Mouse (Mus musculus): ENCODE data around the gene Kmt2d. TPM values are rescaled to one million over a fixed set of nuclear protein-coding genes. Genes with fewer than 3 reads are reported as not detected.
A peak's percentile ranks its signal among the peaks of the same experiment; 100 is the strongest.

Kmt2d gene
- polyA plus RNA-seq, 1 experiment from 2014 or later = 3.6 TPM

GRCm38 (mm10) chr15:98861701-98862410 lies 9.1 kb downstream of the Kmt2d start:
- TF ChIP-seq EP300 (IDR thresholded peaks at IDR 0.05; ENCODE audit: low read depth) (no peak), CTCF (IDR thresholded peaks at IDR 0.05; ENCODE audit: low read depth) (no peak)
- peaks cover 97% of the 10 kb centered on the region for H3K36me3 ChIP-seq (replicated peaks; ENCODE audit: insufficient read depth, low read length)
- DNase-seq (no peak), ATAC-seq (no peak)
- no peaks in the 10 kb centered on the region for H3K9me3 ChIP-seq (ENCODE audit: low read length)
- no peak overlapping the region for H3K9ac ChIP-seq (replicated peaks)
- peaks cover under 1% of the 10 kb centered on the region for H3K4me1 ChIP-seq (ENCODE audit: insufficient read depth)
- H3K4me3 ChIP-seq (ENCODE audit: low read depth, low read length) = no peak overlapping the region
- H3K4me2 ChIP-seq (ENCODE audit: low read depth, low read length) = no peak overlapping the region
- H3K27me3 ChIP-seq (ENCODE audit: insufficient read depth, low read length) = no peaks in the 10 kb centered on the region
- H3K27ac ChIP-seq (ENCODE audit: low read depth) = no peak overlapping the region
- 83% methylated on average over 21 of the region's 21 CpGs for WGBS (ENCODE audit: insufficient replicate concordance)

GRCm38 (mm10) chr15:98860921-98861320 lies 10.1 kb downstream of the Kmt2d start:
- TF ChIP-seq EP300 (IDR thresholded peaks at IDR 0.05; ENCODE audit: low read depth) = no peak
- no peak for TF ChIP-seq CTCF (IDR thresholded peaks at IDR 0.05; ENCODE audit: low read depth)
- H3K27ac ChIP-seq (ENCODE audit: low read depth) = no peak overlapping the region
- DNase-seq (no peak), ATAC-seq (no peak)
- 95% methylated on average over 18 of the region's 18 CpGs for WGBS (ENCODE audit: insufficient replicate concordance)
- H3K4me2 ChIP-seq (ENCODE audit: low read depth, low read length) = no peak overlapping the region
- H3K27me3 ChIP-seq (ENCODE audit: insufficient read depth, low read length) = no peaks in the 10 kb centered on the region
- H3K9me3 ChIP-seq (ENCODE audit: low read length) = no peaks in the 10 kb centered on the region
- H3K9ac ChIP-seq (replicated peaks) = no peak overlapping the region
- H3K4me3 ChIP-seq (ENCODE audit: low read depth, low read length) = no peak overlapping the region
- no peaks in the 10 kb centered on the region for H3K4me1 ChIP-seq (ENCODE audit: insufficient read depth)
- H3K36me3 ChIP-seq (replicated peaks; ENCODE audit: insufficient read depth, low read length) = peaks cover 97% of the 10 kb centered on the region

GRCm38 (mm10) chr15:98859319-98860043 lies 11.5 kb downstream of the Kmt2d start:
- TF ChIP-seq EP300 (IDR thresholded peaks at IDR 0.05; ENCODE audit: low read depth) = no peak
- DNase-seq = peak; percentile 43

GRCm38 (mm10) chr15:98854214-98854613 lies 16.8 kb downstream of the Kmt2d start:
- Histone ChIP-seq H3K9me3 (ENCODE audit: low read length) (no peaks in the 10 kb centered on the region), H3K4me2 (ENCODE audit: low read depth, low read length) (no peak overlapping the region), H3K27ac (ENCODE audit: low read depth) (no peak overlapping the region), H3K27me3 (ENCODE audit: insufficient read depth, low read length) (no peaks in the 10 kb centered on the region), H3K36me3 (replicated peaks; ENCODE audit: insufficient read depth, low read length) (peaks cover 98% of the 10 kb centered on the region), H3K9ac (replicated peaks) (no peak overlapping the region), H3K4me1 (ENCODE audit: insufficient read depth) (no peaks in the 10 kb centered on the region), H3K4me3 (ENCODE audit: low read depth, low read length) (no peak overlapping the region)
- no peak for DNase-seq
- no peak for TF ChIP-seq EP300 (IDR thresholded peaks at IDR 0.05; ENCODE audit: low read depth)
- ATAC-seq = no peak
- 86% methylated on average over 16 of the region's 16 CpGs for WGBS (ENCODE audit: insufficient replicate concordance)

More at GRCm38 (mm10) chr15:98859319-98860043, 11.5 kb downstream of the Kmt2d start:
- H3K4me3 ChIP-seq (ENCODE audit: low read depth, low read length) = no peak overlapping the region
- 72% methylated on average over 9 of the region's 9 CpGs for WGBS (ENCODE audit: insufficient replicate concordance)
- H3K4me2 ChIP-seq (ENCODE audit: low read depth, low read length) = no peak overlapping the region; the same call in 1 of the 2 replicates
- no peak overlapping the region for H3K9ac ChIP-seq (replicated peaks)
- peaks cover 97% of the 10 kb centered on the region for H3K36me3 ChIP-seq (replicated peaks; ENCODE audit: insufficient read depth, low read length)
- H3K9me3 ChIP-seq (ENCODE audit: low read length) = no peaks in the 10 kb centered on the region
- H3K27me3 ChIP-seq (ENCODE audit: insufficient read depth, low read length) = no peaks in the 10 kb centered on the region
- H3K4me1 ChIP-seq (ENCODE audit: insufficient read depth) = no peaks in the 10 kb centered on the region
- peak; percentile 82 for ATAC-seq
- peak overlapping the region; percentile 57 for H3K27ac ChIP-seq (ENCODE audit: low read depth)

GRCm38 (mm10) chr15:98853161-98853937 lies 17.7 kb downstream of the Kmt2d start:
- H3K4me1 ChIP-seq (ENCODE audit: insufficient read depth) = no peaks in the 10 kb centered on the region
- H3K36me3 ChIP-seq (replicated peaks; ENCODE audit: insufficient read depth, low read length) = peaks cover 99% of the 10 kb centered on the region
- H3K9me3 ChIP-seq (ENCODE audit: low read length) = no peaks in the 10 kb centered on the region
- ATAC-seq (no peak), DNase-seq (no peak)
- no peak overlapping the region for H3K9ac ChIP-seq (replicated peaks)
- 89% methylated on average over 28 of the region's 28 CpGs for WGBS (ENCODE audit: insufficient replicate concordance)
- H3K4me3 ChIP-seq (ENCODE audit: low read depth, low read length) = no peak overlapping the region
- no peak overlapping the region for H3K27ac ChIP-seq (ENCODE audit: low read depth)
- no peaks in the 10 kb centered on the region for H3K27me3 ChIP-seq (ENCODE audit: insufficient read depth, low read length)
- H3K4me2 ChIP-seq (ENCODE audit: low read depth, low read length) = no peak overlapping the region
- TF ChIP-seq CTCF (IDR thresholded peaks at IDR 0.05; ENCODE audit: low read depth) (no peak), EP300 (IDR thresholded peaks at IDR 0.05; ENCODE audit: low read depth) (no peak)

GRCm38 (mm10) chr15:98852733-98853132 lies 18.3 kb downstream of the Kmt2d start:
- 82% methylated on average over 8 of the region's 9 CpGs for WGBS (ENCODE audit: insufficient replicate concordance)
- Histone ChIP-seq H3K9me3 (ENCODE audit: low read length) (no peaks in the 10 kb centered on the region), H3K36me3 (replicated peaks; ENCODE audit: insufficient read depth, low read length) (peaks cover 99% of the 10 kb centered on the region), H3K4me2 (ENCODE audit: low read depth, low read length) (no peak overlapping the region), H3K4me1 (ENCODE audit: insufficient read depth) (no peaks in the 10 kb centered on the region), H3K27me3 (ENCODE audit: insufficient read depth, low read length) (no peaks in the 10 kb centered on the region), H3K9ac (replicated peaks) (no peak overlapping the region), H3K4me3 (ENCODE audit: low read depth, low read length) (no peak overlapping the region), H3K27ac (ENCODE audit: low read depth) (no peak overlapping the region)
- ATAC-seq (no peak), DNase-seq (no peak)
- TF ChIP-seq EP300 (IDR thresholded peaks at IDR 0.05; ENCODE audit: low read depth) (no peak), CTCF (IDR thresholded peaks at IDR 0.05; ENCODE audit: low read depth) (no peak)
